Mouse (Mus musculus) limb, embryonic 14.5 days (tissue): ENCODE results near the gene Osbpl7. TPM values are rescaled to one million over a fixed set of nuclear protein-coding genes. Genes with fewer than 3 reads are reported as not detected.
A peak's percentile ranks its signal among the peaks of the same experiment; 100 is the strongest.

Experiments
- ATAC-seq: fragments of 200-750 bp; cut with Nextera tagmentation; 2 replicates; pipeline ENCODE4 v1.8.0; 2017; ENCODE audit warnings: low read depth, moderate number of reproducible peaks, moderate TSS enrichment; ENCODE audit not compliant: low FRiP score
- DNase-seq: peaks from one replicate; pipeline ENCODE4 v3.0.0-alpha.2; 2015; ENCODE audit warnings: low spot score
- H3K27ac ChIP-seq: fragments of 300-500 bp; sonication (generic); replicated peaks from 2 replicates; pipeline ENCODE4 v1.5.1; 2014; ENCODE audit warnings: low read depth, mild to moderate bottlenecking, low read length, moderate library complexity, mixed read lengths
- H3K27me3 ChIP-seq: fragments of 300-500 bp; sonication (generic); 2 replicates; pipeline ENCODE4 v1.6.1; 2014; ENCODE audit warnings: low read length, mixed read lengths; ENCODE audit not compliant: control insufficient read depth, insufficient read depth
- H3K36me3 ChIP-seq: fragments of 300-500 bp; sonication (generic); 2 replicates; pipeline ENCODE4 v1.6.1; 2014; ENCODE audit warnings: mild to moderate bottlenecking, low read length, moderate library complexity, mixed read lengths; ENCODE audit not compliant: control insufficient read depth, insufficient read depth
- H3K4me1 ChIP-seq: fragments of 300-500 bp; sonication (generic); 2 replicates; pipeline ENCODE4 v1.6.1; 2014; ENCODE audit warnings: antibody characterized with exemption, low read length, mixed read lengths; ENCODE audit not compliant: control insufficient read depth, insufficient read depth
- H3K4me2 ChIP-seq: fragments of 300-500 bp; sonication (generic); replicated peaks from 2 replicates; pipeline ENCODE4 v1.6.1; 2014; ENCODE audit warnings: low read depth, mild to moderate bottlenecking, low read length, moderate library complexity; ENCODE audit not compliant: severe bottlenecking
- H3K4me3 ChIP-seq: fragments of 300-500 bp; sonication (generic); replicated peaks from 2 replicates; pipeline ENCODE4 v1.5.1; 2014; ENCODE audit warnings: low read length
- H3K9ac ChIP-seq: fragments of 300-500 bp; sonication (generic); 2 replicates; pipeline ENCODE4 v1.6.1; 2014; ENCODE audit warnings: mild to moderate bottlenecking, low read depth, low read length, moderate library complexity; ENCODE audit not compliant: severe bottlenecking
- H3K9me3 ChIP-seq: fragments of 300-500 bp; sonication (generic); 2 replicates; pipeline ENCODE4 v1.6.1; 2016; ENCODE audit warnings: low read length; ENCODE audit not compliant: control insufficient read depth
- POLR2A ChIP-seq: fragments of 200-500 bp; IDR thresholded peaks from 2 replicates; pipeline ENCODE4 v1.8.0; 2012; ENCODE audit warnings: inconsistent platforms, mild to moderate bottlenecking, moderate library complexity, borderline replicate concordance; ENCODE audit not compliant: insufficient read depth, insufficient read length; ENCODE audit errors: extremely low read depth
- WGBS: fragments of 180-500 bp; shearing (Covaris S2); extraction: QIAGEN DNeasy Blood & Tissue Kit; methylation state at CpG from one replicate; pipeline ENCODE4 v1.1.7; 2014; 5-methylcytosine and 5-hydroxymethylcytosine counted together
- microRNA-seq: library from miRNA; unstranded; fragments of <30 nt; microRNA quantifications from one replicate; pipeline ENCODE4, GENCODE M21; 2016
- polyA plus RNA-seq, 2 experiments: library from polyadenylated mRNA; depleted of rRNA in 1 of 2; stranded (reverse) in 1 of 2; unstranded in 1 of 2; fragments of >200 nt; fragmentation: Nextera tagmentation in 1 of 2; extraction: Ambion mirVana in 1 of 2; gene quantifications; 2 replicates each; pipeline versions ENCODE4 v1.2.1 to v1.2.3; 2012 to 2014

Gene Osbpl7
- polyA plus RNA-seq, 2 experiments: 7.0 to 12.7 TPM

DNA sequence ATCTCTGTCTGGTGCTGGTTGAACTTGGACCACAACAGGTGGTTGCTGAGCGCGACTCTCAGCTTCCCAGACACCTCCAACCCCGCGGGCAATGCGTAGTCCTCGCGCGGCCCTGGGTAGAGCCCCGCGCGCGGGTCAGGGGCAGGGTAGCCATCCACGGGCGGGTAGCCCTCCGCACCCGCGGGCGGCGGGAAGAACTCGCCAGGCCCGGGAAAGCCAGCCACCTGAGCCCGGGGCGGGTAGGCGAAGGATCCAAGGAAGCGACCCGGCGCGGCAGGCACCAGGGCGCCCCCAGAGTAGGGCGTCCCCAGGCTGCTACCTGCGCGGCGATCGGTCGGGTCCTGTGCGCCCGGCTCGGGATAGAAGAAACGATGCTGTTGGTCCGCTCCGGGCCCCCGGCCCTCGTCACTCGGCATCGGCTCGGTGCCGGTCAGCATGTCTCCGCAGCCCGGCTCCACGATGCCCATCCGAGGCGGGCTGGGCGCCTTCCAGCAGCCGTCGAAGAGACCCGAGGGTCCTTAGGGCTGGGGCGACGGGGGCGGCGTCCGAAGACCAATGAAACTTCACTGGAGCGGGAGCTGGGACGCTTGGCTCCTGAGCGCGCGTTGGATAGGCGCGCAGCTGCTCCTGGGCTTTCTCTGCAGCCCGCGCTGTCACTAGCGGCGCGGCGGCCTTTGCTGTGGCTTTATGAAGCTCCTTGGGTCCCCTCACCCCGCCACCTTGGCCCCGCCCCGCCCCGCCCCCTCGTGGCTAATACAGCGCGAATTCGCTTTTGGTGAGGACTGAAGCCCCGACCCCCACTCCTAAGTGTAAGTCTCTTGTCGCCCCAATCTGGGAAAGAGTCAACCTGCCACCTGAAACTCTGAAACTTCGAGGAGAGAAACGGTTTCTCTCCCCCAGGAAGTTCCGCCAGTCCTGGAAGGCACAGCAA lies 64.5 kb downstream of the Osbpl7 start, which contains the start of gene Tbx21:
Gene Tbx21, minus strand, starts transcription at position 661 of the 931 bp plus-strand sequence.
- Histone ChIP-seq H3K4me3 (peak within 1 kb of the TSS; percentile 36), H3K9me3 (no peaks in the 10 kb centered on the region), H3K36me3 (no peaks in the 10 kb centered on the region), H3K9ac (peak within 1 kb of the TSS; percentile 22; the same call in 1 of the 2 replicates), H3K27ac (no peak within 1 kb of the TSS), H3K27me3 (peaks cover 52% of the 10 kb centered on the region), H3K4me1 (0 out of 2 replicates have a peak, but pooled peaks cover 2% of the 10 kb centered on the region), H3K4me2 (peak within 1 kb of the TSS; percentile 74)
- WGBS: under 1% methylated on average over 66 of the region's 87 CpGs
- ATAC-seq: peak; percentile 26; the same call in 1 of the 2 replicates
- DNase-seq: no peak
- TF ChIP-seq POLR2A: no peak

DNA sequence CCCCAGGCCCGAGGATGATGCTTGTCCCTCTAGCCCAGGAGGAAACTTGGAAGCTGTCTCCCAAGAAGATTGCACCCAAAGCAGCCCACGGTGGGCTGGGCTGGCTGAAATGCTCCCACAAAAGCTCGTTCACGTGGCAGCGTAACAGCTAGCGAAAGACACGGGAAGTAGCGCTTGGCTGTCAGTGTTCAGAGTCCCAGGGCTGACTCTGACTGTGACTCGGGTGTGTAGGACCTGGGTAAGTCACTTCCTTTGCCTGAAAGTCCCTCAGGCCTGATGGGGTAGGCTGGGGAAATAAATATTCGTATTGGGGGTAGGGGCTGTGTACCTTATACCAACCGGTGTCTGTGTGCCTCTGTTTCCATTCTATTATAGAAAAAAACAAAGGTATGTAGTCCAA lies 65.4 kb downstream of the Osbpl7 start:
- no peaks in the 10 kb centered on the region for H3K36me3 ChIP-seq
- 0 out of 2 replicates have a peak, but pooled peaks cover 2% of the 10 kb centered on the region for H3K4me1 ChIP-seq
- TF ChIP-seq POLR2A: no peak
- WGBS: 2% methylated on average over 11 of the region's 11 CpGs
- H3K4me2 ChIP-seq: peak overlapping the region; percentile 74; the same call in 1 of the 2 replicates
- DNase-seq (no peak), ATAC-seq (no peak)
- H3K4me3 ChIP-seq: no peak overlapping the region
- H3K9me3 ChIP-seq: no peaks in the 10 kb centered on the region
- H3K27ac ChIP-seq: no peak overlapping the region
- peaks cover 52% of the 10 kb centered on the region for H3K27me3 ChIP-seq
- H3K9ac ChIP-seq: no peak overlapping the region

Small RNA genes within 50 kb of the gene (microRNA-seq; reads per million reads assigned to microRNA genes)
- 1.4 reads per million for gene Mir8103

Other genes with a start within 250 kb of the Osbpl7 start
- gene Nfe2l1, start 220.7 kb upstream of the Osbpl7 start, polyA plus RNA-seq (2012; rRNA removed): 94.5 and 125 TPM in 2 replicates
- gene Nfe2l1, start 220.7 kb upstream of the Osbpl7 start, polyA plus RNA-seq (2014; fragmentation: Nextera tagmentation; extraction: Ambion mirVana): 42.0 and 49.6 TPM in 2 replicates
- 117 and 141 TPM in 2 replicates for gene Copz2, start 200.8 kb upstream of the Osbpl7 start, polyA plus RNA-seq (2012; rRNA removed)
- gene Copz2, start 200.8 kb upstream of the Osbpl7 start, polyA plus RNA-seq (2014; fragmentation: Nextera tagmentation; extraction: Ambion mirVana): 201 and 210 TPM in 2 replicates
- gene Cdk5rap3, start 134.1 kb upstream of the Osbpl7 start, polyA plus RNA-seq (2012; rRNA removed): 71.4 and 74.5 TPM in 2 replicates
- gene Cdk5rap3, start 134.1 kb upstream of the Osbpl7 start, polyA plus RNA-seq (2014; fragmentation: Nextera tagmentation; extraction: Ambion mirVana): 79.6 and 83.6 TPM in 2 replicates
- gene Prr15l, start 122.5 kb upstream of the Osbpl7 start, polyA plus RNA-seq (2012; rRNA removed): 0.47 and 1.2 TPM in 2 replicates
- gene Prr15l, start 122.5 kb upstream of the Osbpl7 start, polyA plus RNA-seq (2014; fragmentation: Nextera tagmentation; extraction: Ambion mirVana): 3.3 and 3.7 TPM in 2 replicates
- 13.9 and 15.4 TPM in 2 replicates for gene Pnpo, start 106.6 kb upstream of the Osbpl7 start, polyA plus RNA-seq (2012; rRNA removed)
- gene Pnpo, start 106.6 kb upstream of the Osbpl7 start, polyA plus RNA-seq (2014; fragmentation: Nextera tagmentation; extraction: Ambion mirVana): 22.6 and 24.2 TPM in 2 replicates
- 16.0 and 22.3 TPM in 2 replicates for gene Sp2, start 67.7 kb upstream of the Osbpl7 start, polyA plus RNA-seq (2012; rRNA removed)
- 17.1 and 18.7 TPM in 2 replicates for gene Sp2, start 67.7 kb upstream of the Osbpl7 start, polyA plus RNA-seq (2014; fragmentation: Nextera tagmentation; extraction: Ambion mirVana)
- gene Sp6, start 37.2 kb upstream of the Osbpl7 start, polyA plus RNA-seq (2012; rRNA removed): 4.8 and 5.6 TPM in 2 replicates
- 3.9 and 4.5 TPM in 2 replicates for gene Sp6, start 37.2 kb upstream of the Osbpl7 start, polyA plus RNA-seq (2014; fragmentation: Nextera tagmentation; extraction: Ambion mirVana)
- 23.3 and 29.0 TPM in 2 replicates for gene Scrn2, start 20.7 kb upstream of the Osbpl7 start, polyA plus RNA-seq (2012; rRNA removed)
- 20.3 and 21.4 TPM in 2 replicates for gene Scrn2, start 20.7 kb upstream of the Osbpl7 start, polyA plus RNA-seq (2014; fragmentation: Nextera tagmentation; extraction: Ambion mirVana)
- gene Lrrc46, start 9.2 kb upstream of the Osbpl7 start, polyA plus RNA-seq (2012; rRNA removed): 0.63 and 0.95 TPM in 2 replicates
- 0.69 and 0.91 TPM in 2 replicates for gene Lrrc46, start 9.2 kb upstream of the Osbpl7 start, polyA plus RNA-seq (2014; fragmentation: Nextera tagmentation; extraction: Ambion mirVana)
- 84.5 and 92.2 TPM in 2 replicates for gene Mrpl10, start 9.1 kb upstream of the Osbpl7 start, polyA plus RNA-seq (2012; rRNA removed)
- gene Mrpl10, start 9.1 kb upstream of the Osbpl7 start, polyA plus RNA-seq (2014; fragmentation: Nextera tagmentation; extraction: Ambion mirVana): 77.3 and 82.3 TPM in 2 replicates
- gene Tbx21, start 64.7 kb downstream of the Osbpl7 start, polyA plus RNA-seq (2012; rRNA removed): 0.10 and 0.11 TPM in 2 replicates
- not detected in 2 replicates for gene Tbx21, start 64.7 kb downstream of the Osbpl7 start, polyA plus RNA-seq (2014; fragmentation: Nextera tagmentation; extraction: Ambion mirVana)
- 62.2 and 82.9 TPM in 2 replicates for gene Tbkbp1, start 100.9 kb downstream of the Osbpl7 start, polyA plus RNA-seq (2012; rRNA removed)
- gene Tbkbp1, start 100.9 kb downstream of the Osbpl7 start, polyA plus RNA-seq (2014; fragmentation: Nextera tagmentation; extraction: Ambion mirVana): 9.7 and 11.6 TPM in 2 replicates
- gene Kpnb1, start 137.3 kb downstream of the Osbpl7 start, polyA plus RNA-seq (2012; rRNA removed): 123 and 145 TPM in 2 replicates
- gene Kpnb1, start 137.3 kb downstream of the Osbpl7 start, polyA plus RNA-seq (2014; fragmentation: Nextera tagmentation; extraction: Ambion mirVana): 71.5 and 71.8 TPM in 2 replicates
- 54.6 and 63.5 TPM in 2 replicates for gene Npepps, start 230.0 kb downstream of the Osbpl7 start, polyA plus RNA-seq (2012; rRNA removed)
- gene Npepps, start 230.0 kb downstream of the Osbpl7 start, polyA plus RNA-seq (2014; fragmentation: Nextera tagmentation; extraction: Ambion mirVana): 73.9 and 83.6 TPM in 2 replicates